Mouse (Mus musculus) spleen, postnatal 14 days (tissue): ENCODE data around the gene Itgav.

ENCODE experiments used
- DNase-seq, 2 experiments: peaks; one replicate each; pipeline ENCODE4 v3.0.0; 2021 to 2022; ENCODE audit warnings: low spot score in 2 of 2

The Itgav gene

GRCm38 (mm10) chr2:83812483-83813272 is 88.5 kb downstream of the Itgav start, which contains the start of gene Fam171b:
Gene Fam171b, plus strand, starts transcription at chr2:83812636.
- DNase-seq: peak; percentile 9 to 25

DNA sequence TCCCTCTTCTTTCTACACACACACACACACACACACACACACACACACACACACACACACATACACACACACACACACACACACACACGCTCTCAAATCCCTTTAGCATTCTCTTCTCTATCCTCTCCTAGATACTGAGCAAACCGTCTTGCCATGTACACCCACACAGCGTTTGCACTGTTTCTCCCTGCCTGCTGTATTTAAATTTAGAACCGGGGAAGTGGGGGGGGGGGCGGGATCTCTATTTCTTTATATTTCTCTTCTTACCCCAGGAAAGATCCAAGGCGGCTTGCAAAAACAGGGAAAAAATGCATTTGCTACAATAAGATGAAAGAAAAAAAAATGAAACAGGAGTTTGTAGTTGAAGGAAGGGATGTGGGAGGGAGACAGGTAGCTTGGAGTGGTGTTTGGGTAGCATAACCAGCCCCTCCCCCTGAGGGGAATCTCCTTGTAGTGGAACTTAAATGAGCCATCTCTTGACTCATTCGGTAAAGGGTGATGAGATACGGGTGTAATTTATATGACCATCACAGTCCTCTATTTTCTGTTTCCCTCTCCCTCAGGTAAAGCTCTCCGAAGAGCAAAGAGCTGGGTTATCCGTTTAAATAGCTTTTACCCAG is 89.2 kb downstream of the Itgav start:
- no peak for DNase-seq

DNA sequence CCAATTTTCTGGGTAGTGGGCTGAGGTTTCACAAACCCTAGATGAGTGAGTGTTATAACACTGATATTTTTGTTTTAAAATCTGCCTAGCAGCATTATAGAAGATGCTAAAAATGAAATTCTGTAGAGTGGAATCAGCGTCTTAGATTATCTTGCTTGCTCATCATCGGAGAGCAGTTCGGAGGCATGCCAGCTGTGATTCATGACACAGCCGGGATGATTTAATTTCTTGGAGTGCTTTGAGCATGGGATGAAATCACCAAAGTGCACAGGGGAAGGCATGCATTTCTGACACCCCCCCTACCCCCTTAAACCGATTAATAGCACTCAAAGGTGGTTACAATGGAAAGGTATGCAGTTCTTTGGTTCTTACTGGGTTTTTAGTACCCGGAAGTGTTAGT is 89.8 kb downstream of the Itgav start:
- no peak for DNase-seq

- DNase-seq: no peak
Observed at GRCm38 (mm10) chr2:83816147-83816546, 92.0 kb downstream of the Itgav start.

- no peak for DNase-seq
Observed at GRCm38 (mm10) chr2:83825161-83825560, 101.0 kb downstream of the Itgav start.

GRCm38 (mm10) chr2:83828895-83829539 is 104.8 kb downstream of the Itgav start:
- no peak for DNase-seq

GRCm38 (mm10) chr2:83832903-83833302 is 108.7 kb downstream of the Itgav start:
- no peak for DNase-seq

GRCm38 (mm10) chr2:83835313-83836070 is 111.3 kb downstream of the Itgav start:
- no peak for DNase-seq

DNA sequence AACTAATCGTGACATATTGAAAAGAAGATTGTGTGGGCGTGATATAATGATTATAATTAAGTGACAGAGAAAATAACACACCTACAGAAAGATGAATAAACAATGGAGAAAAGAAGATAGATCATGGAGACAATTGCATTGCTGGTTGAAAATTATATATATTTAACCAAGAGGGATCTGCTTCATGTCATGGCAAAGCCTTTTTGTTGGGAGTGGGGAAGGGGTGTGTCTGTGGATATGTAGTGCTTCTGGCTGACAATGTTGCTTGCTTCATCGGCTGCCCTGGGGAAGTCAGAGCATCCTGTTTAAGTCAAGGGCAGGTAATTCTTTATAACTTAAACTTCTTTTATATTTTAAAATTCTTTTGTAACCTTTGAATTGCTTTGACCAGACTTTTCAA is 124.3 kb downstream of the Itgav start:
- DNase-seq: no peak

DNA sequence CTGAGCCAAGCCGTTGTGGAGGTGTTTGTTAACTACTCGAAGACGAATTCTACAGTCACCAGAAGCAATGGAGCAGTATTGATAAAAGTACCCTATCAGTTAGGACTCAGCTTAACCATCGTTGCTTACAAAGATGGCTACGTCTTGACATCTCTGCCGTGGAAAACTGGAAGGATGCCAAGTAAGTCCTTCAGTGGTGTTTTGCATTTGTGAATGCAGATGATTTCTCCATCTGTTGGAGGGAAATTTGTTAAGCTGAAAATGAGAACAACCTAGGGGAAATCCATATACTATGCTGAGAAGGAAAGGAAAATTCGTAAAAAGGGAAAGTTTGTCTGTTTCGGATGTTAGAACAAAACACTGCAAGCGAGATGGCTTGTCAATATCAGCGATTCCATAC is 129.2 kb downstream of the Itgav start:
- DNase-seq: no peak

DNA sequence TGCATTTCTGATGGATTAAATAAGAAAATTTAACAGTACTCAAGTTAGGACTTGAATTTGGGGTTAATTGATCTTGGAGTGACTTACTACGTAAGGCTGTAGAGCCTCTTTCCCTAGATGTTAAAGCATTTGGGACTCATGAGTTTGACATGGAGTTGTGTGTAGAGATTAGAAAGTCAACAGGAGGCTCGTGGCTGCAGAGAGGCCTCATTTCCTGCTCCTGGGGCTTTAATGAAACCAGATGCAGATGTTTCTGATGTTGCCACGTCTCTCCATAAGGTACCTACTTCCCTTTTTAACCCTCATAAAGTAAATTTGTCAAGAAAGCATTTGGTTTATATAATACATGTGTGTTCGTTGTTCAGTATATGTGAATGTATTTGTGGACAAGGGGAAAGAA is 132.0 kb downstream of the Itgav start:
- no peak for DNase-seq
